Mouse (Mus musculus) brain, embryonic 14.5 days (tissue): ENCODE measurements around the gene Pax7.

Experiments used
- CTCF ChIP-seq: fragments of 200-500 bp; IDR thresholded peaks from 2 replicates; pipeline ENCODE4 v1.5.1; 2012; ENCODE audit warnings: inconsistent platforms, mild to moderate bottlenecking, moderate library complexity, borderline replicate concordance; ENCODE audit not compliant: insufficient read depth, insufficient read length; ENCODE audit errors: extremely low read depth
- POLR2A ChIP-seq: fragments of 200-500 bp; IDR thresholded peaks from 2 replicates; pipeline ENCODE4 v1.6.1; 2012; ENCODE audit warnings: mild to moderate bottlenecking, inconsistent platforms, borderline replicate concordance; ENCODE audit not compliant: poor library complexity, insufficient read depth, insufficient read length, severe bottlenecking; ENCODE audit errors: extremely low read depth

GRCm38 (mm10) chr4:139863218-139863617 is 29.9 kb upstream of the Pax7 start:
- no peak for TF ChIP-seq POLR2A
- no peak for TF ChIP-seq CTCF
